Mouse (Mus musculus): ENCODE measurements around the gene Srgap1. TPM values are rescaled to one million over a fixed set of nuclear protein-coding genes. Genes with fewer than 3 reads are reported as not detected.

The Srgap1 gene
- total RNA-seq, 4 experiments from 2014 or later, result 10.9 to 14.3 (median 13.1) TPM

DNA sequence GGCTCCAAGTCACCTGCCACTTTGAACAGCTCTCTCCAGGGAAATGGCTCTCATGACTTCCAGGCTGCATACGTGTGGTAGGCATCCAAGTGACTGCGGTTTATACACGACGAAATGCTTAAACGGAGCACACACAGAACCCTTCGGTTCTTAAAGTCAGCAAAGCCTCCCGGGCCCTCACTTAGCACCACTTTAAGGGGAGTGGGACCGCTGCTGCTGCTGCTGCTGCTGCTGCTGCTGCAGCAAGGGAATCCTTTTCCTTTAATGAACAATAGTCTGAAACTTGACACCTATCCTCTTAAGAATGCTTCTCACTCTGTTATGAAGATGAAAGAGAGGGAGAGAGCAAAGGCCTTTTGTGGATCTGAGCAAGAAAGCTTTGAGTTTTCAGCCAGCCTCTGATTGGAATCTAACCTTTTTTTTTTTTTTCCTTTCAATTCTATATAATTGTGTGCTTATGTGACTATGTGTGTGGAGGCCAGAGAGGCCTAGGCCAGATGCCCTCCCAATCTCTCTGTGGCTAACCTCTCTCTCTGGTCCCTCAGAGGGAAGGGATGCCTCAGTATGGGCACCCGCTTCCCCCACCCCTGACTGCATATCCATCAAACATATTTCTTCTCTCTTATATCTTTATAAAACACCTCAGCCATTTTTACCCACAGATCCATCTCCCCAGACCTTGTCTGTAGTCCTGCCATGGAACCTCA is 161.4 kb downstream of the Srgap1 start:
- no peak for DNase-seq (ENCODE audit: low spot score in 2 of 2)

- no peak for DNase-seq (ENCODE audit: low spot score in 2 of 2)
Measured at GRCm38 (mm10) chr10:121882461-121882860, 164.7 kb downstream of the Srgap1 start.

GRCm38 (mm10) chr10:121878855-121879254 is 168.3 kb downstream of the Srgap1 start:
- DNase-seq (ENCODE audit: low spot score in 2 of 2), result no peak

- no peak for DNase-seq (ENCODE audit: low spot score in 2 of 2)
Measured at GRCm38 (mm10) chr10:121877906-121878305, 169.2 kb downstream of the Srgap1 start.

GRCm38 (mm10) chr10:121873063-121873489 is 174.0 kb downstream of the Srgap1 start:
- no peak for DNase-seq (ENCODE audit: low spot score in 2 of 2)

DNA sequence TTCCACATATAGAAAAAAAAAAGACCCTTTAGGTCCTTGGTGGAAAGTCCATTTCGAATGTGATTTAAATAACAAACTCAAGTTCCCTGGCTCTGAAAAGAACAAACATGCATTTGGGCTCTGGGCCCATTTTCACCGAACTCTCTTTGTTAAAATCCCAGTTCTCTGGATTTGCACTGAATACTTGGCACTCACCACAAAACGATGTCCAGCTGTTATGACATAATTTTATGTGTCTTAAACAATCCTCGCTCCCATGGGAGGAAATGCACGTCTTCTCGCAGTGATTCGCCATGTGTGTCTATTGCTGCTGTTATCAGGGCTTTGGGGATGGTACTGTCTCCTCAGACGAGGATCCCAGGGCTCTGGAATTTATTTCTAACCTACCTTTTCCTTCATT is 177.2 kb downstream of the Srgap1 start:
- DNase-seq (ENCODE audit: low spot score in 2 of 2), result no peak

- DNase-seq (ENCODE audit: low spot score in 2 of 2), result no peak
Measured at GRCm38 (mm10) chr10:121868255-121868654, 178.9 kb downstream of the Srgap1 start.

DNA sequence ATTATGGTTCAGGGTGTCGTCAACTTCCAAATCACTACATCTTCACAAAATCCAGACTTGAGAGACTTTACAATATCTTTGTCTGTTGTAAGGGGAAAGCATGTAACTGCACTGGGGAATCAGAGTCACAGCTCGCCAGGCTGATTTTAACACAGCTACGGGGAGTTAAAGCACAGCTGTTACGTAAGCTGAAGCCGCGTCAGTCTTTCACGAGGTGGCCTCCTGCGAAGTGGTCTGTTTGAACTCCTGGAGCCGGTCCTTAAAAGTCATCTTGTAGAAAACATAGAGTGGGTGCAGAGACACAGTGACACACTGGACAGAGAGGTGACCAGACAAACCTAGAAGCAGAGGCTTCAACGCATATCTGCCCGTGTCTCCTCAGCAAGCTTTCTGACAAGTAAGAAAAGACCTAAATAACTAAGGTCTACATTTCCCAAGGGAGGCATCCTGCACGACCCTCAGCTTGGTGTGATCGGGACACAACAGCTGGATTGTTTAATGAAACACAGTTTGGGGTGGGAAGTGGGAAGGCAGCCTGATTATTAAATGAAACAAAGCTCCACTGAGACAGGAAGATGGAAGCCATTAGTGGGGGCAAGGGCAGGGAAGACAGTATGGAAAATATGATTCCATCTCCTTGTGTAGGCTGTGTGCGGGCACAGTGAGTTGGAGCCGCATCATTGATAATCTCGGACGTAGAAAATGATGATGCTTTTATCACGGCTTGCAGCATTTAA is 181.4 kb downstream of the Srgap1 start:
- DNase-seq (ENCODE audit: low spot score in 2 of 2), result no peak

- DNase-seq (ENCODE audit: low spot score in 2 of 2), result no peak
Measured at GRCm38 (mm10) chr10:121860924-121861323, 186.2 kb downstream of the Srgap1 start.

DNA sequence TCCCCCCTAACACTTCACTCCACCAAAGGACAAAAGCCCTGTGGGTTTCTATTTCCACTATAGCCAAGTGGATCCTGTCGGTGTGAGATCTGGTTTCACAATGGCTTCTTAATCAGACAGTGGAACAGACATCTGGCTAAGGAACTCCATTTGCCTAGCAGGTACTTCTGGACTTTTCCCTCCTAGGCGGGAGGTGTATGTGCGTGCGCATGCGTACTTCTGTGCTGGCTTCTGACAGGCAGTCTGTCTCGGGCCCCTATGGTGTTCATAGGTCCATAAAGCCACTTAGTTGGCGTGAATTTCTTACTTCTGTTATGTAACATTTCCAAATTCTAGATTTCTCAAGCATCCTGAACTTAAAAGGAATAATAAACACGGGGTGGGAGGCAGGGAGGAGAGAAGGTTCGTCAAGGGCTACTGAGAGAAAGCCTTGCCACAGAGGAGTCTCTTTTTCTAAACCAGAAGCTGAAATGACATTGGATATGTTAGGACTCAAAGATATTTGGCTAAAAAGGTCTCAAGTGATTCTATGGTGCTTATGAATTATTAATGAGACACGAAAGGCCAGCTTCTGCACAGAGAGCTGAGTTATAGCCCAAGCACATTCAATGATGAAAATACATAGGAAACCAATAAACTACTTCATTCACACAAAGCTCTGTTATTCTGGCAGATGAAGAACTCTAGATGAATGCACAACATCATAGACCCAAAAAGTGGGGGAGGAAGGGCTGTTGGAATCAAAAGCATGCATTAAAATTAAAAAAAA is 187.1 kb downstream of the Srgap1 start:
- DNase-seq (ENCODE audit: low spot score in 2 of 2), result no peak

DNA sequence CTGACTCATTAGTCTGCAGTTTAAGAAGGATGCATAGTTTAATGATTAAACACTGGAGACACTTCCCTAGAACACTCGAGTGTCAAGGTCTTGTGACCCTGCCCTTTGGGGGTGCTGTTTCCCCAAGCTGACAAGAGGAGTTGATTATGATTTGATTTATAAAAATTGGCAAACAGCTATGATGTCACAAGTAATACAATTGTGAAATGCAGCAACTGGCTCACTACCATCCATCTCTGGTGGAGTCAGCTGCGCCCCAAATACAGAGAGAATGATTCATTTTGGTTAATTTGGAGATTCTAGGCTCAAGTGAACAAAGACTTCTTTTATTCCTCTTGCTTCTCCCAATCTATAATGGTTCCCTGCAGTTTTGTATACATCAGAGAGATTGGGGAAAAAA is 188.2 kb downstream of the Srgap1 start:
- no peak for DNase-seq (ENCODE audit: low spot score in 2 of 2)

DNA sequence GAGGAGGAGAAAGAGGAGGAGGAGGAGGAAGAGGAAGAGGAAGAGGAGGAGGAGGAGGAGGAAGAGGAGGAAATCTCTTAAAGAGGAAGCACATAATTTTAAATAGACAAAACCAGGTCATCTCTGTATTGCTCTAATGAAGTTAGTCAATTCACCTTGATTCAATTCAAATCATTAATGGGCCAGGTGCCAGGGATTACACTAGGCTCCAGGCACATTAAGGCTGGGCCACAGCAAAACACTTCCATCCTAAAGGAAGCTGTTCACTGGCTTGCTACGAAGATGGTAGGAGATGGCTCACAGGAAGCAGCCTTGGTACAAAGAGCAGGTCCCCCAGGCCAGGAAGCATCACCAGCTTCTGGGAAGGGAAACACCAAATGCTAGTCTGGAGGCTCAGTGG is 189.0 kb downstream of the Srgap1 start:
- DNase-seq (ENCODE audit: low spot score in 2 of 2), result no peak

DNA sequence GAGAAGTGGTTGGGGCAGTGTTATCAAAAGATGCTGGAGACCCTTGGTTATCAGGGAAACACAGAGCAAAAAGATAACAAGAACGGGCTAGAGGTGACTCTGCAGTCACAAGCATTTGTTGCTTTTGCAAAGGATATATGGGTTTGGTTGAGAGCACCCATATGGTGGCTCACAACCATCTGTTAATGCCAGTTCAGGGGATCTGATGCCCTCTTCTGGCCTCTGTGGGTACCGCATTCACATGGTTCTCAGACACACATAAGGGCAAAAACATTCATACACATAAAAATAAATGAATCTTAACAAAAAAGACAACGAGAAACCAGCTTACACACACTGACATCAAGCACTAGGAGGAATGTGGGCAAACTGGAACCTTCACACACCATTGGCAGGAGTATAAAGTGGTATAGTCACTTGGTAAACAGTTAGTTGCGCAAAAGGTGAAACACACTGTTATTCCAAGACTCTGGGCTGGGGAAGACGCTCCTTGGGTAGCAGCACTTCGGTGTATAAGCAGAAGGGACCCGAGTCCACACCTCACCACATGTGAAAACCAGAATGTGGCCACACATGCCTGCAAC is 191.2 kb downstream of the Srgap1 start:
- no peak for DNase-seq (ENCODE audit: low spot score in 2 of 2)

DNA sequence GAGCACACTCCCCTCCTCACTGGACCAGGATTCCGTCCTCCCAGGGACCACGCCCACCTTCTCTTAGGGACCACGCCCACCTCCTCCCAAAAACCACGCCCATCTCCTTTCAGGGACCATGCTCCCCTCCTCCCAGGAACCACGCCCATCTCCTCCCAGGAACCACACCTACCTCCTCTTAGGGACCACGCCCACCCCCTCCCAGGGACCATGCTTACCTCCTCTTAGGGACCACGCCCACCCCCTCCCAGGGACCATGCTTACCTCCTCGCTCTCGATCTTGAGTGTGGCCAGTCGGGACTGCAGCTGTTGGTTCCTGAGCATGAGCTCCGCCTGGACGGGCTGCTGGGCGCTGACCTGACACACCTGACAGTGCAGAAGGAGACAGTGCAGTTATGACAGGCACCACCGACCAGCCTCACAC is 193.7 kb downstream of the Srgap1 start:
- DNase-seq (ENCODE audit: low spot score in 2 of 2), result no peak

- DNase-seq (ENCODE audit: low spot score in 2 of 2), result no peak
Measured at GRCm38 (mm10) chr10:121849496-121849895, 197.6 kb downstream of the Srgap1 start.

GRCm38 (mm10) chr10:121845677-121846076 is 201.4 kb downstream of the Srgap1 start:
- no peak for DNase-seq (ENCODE audit: low spot score in 2 of 2)

- no peak for DNase-seq (ENCODE audit: low spot score in 2 of 2)
Measured at GRCm38 (mm10) chr10:121837166-121837898, 209.8 kb downstream of the Srgap1 start.

- no peak for DNase-seq (ENCODE audit: low spot score in 2 of 2)
Measured at GRCm38 (mm10) chr10:121836507-121837165, 210.5 kb downstream of the Srgap1 start.

DNA sequence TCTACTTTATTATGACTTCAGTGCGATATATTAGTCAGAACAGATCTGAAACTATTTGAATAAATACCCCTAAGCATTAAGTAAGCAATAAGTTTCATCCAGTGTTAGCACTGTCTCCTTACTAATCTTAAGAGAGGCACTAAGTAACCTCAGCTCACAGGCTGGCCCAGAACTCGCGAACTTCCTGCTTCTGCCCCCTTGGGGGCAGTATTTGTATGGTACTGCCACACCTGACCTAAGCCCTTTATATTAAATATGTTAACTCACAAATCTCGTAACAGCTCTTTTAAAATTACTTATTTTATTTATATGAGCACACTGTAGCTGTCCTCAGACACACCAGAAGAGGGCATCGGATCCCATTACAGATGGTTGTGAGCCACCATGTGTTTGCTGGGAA is 213.7 kb downstream of the Srgap1 start:
- no peak for DNase-seq (ENCODE audit: low spot score in 2 of 2)

Data from left cerebral cortex, adult 8-10 months (tissue).